Mouse (Mus musculus) heart, adult 18-20 months (tissue): Measurements from ENCODE around the gene Hdac6. TPM values are rescaled to one million over a fixed set of nuclear protein-coding genes. Genes with fewer than 3 reads are reported as not detected.
A peak's percentile ranks its signal among the peaks of the same experiment; 100 is the strongest.
"Not testable (repeated sequence)": the region's sequence is repeated elsewhere in the genome, so short reads cannot be mapped to it uniquely, and the experiment has no call there.

Experiments used
- DNase-seq, 2 experiments: peaks; one replicate each; pipeline ENCODE4 v3.0.0; 2021 to 2022; ENCODE audit warnings: mixed read lengths in 1 of 2
- total RNA-seq, 2 experiments: library from RNA; stranded (reverse); gene quantifications; 2 replicates each; pipeline ENCODE4 v1.2.3; 2021

The Hdac6 gene
- total RNA-seq, 2 experiments from 2014 or later: 10.4 to 11.3 TPM

- no peak for DNase-seq
Measured at GRCm38 (mm10) chrX:7919601-7920383, 27.9 kb downstream of the Hdac6 start, which contains the start of gene Pcsk1n. Pcsk1n (plus strand) TSS chrX:7919822.

GRCm38 (mm10) chrX:7917960-7918359, 29.7 kb downstream of the Hdac6 start:
- not testable (repeated sequence) for DNase-seq

DNA sequence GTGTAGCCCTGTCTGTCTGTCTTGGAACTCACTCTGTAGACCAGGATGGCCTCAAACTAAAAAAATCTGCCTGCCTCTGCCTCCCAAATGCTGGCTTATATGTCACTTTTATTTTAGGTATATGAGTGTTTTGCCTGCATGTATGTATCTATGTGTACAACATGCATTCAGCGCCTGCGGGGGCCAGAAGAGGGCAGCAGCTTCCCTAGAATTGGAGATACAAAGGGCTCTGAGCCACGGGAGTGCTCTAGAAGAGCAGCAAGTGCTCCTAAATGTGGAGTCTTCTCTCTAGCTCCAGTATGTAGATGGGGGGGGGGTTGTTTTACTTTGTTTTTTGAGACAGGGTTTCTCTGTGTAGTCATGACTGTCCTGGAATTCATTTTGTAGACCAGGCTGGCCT, 32.0 kb downstream of the Hdac6 start:
- DNase-seq: peak in 1 of 2 experiments; percentile 28

GRCm38 (mm10) chrX:7910473-7910872, 37.2 kb downstream of the Hdac6 start:
- DNase-seq: no peak

- not testable (repeated sequence) for DNase-seq
Measured at GRCm38 (mm10) chrX:7909242-7909641, 38.4 kb downstream of the Hdac6 start, which contains the start of gene Gm10490. Gm10490 (plus strand) TSS chrX:7909542.

GRCm38 (mm10) chrX:7907735-7908134, 40.0 kb downstream of the Hdac6 start, which contains the start of gene Gm10491:
Gm10491 (minus strand) TSS chrX:7907835.
- no peak for DNase-seq

DNA sequence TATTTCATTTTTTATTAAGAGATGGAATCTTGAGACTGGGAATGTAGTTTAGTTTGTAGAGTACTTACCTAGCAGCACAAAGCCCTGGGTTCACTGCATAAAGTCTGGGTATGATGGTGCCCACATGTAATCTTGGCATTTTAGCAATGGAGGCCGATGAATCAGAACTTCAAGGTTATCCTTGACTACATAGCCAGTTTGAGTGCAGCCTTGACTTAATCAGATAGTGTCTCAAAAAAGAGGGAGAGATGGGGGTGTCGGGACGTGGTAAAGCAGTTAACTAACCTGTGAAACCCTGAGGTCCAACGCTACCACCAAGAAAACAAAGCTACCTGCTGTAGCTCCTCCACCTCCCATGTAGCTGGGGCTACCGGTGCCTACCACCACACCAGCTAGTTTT, 43.2 kb downstream of the Hdac6 start:
- DNase-seq: no peak

- peak; percentile 88 to 94 for DNase-seq
Measured at GRCm38 (mm10) chrX:7898880-7899874, 48.5 kb downstream of the Hdac6 start, which contains the start of the genes Pqbp1 and Timm17b. Pqbp1 (minus strand) TSS chrX:7899269. Timm17b (plus strand) TSS chrX:7899357.

GRCm38 (mm10) chrX:7898211-7898610, 49.5 kb downstream of the Hdac6 start:
- DNase-seq: no peak

- DNase-seq: peak; percentile 94 to 95
Measured at GRCm38 (mm10) chrX:7883841-7884567, 63.7 kb downstream of the Hdac6 start, which contains the start of gene Slc35a2. Slc35a2 (plus strand) TSS chrX:7884028.

Other genes with a start within 250 kb of the Hdac6 start
- gene Wdr45, start 233.6 kb downstream of the Hdac6 start, total RNA-seq: 10 to 100 TPM; 29.9 to 51.4 TPM
- gene Gm45208, start 225.6 kb downstream of the Hdac6 start, total RNA-seq: not detected
- gene Praf2, start 219.4 kb downstream of the Hdac6 start, total RNA-seq: 1 to 10 TPM; 5.1 to 5.3 TPM
- under 1 TPM; 0.59 to 0.67 TPM for gene Ccdc120, start 197.0 kb downstream of the Hdac6 start, total RNA-seq
- 10 to 100 TPM; 12.6 to 13.0 TPM for gene Tfe3, start 185.3 kb downstream of the Hdac6 start, total RNA-seq
- gene Gripap1, start 158.1 kb downstream of the Hdac6 start, total RNA-seq: 10 to 100 TPM; 20.5 to 22.9 TPM
- under 1 TPM; 0.15 to 0.57 TPM for gene Kcnd1, start 125.6 kb downstream of the Hdac6 start, total RNA-seq
- 10 to 100 TPM; 19.3 to 23.4 TPM for gene Otud5, start 106.5 kb downstream of the Hdac6 start, total RNA-seq
- 1 to 10 TPM; 2.2 to 4.3 TPM for gene Pim2, start 69.6 kb downstream of the Hdac6 start, total RNA-seq
- gene Slc35a2, start 63.9 kb downstream of the Hdac6 start, total RNA-seq: 10 to 100 TPM; 10.6 to 17.3 TPM
- 10 to 100 TPM; 21.3 to 23.5 TPM for gene Pqbp1, start 48.6 kb downstream of the Hdac6 start, total RNA-seq
- gene Timm17b, start 48.5 kb downstream of the Hdac6 start, total RNA-seq: 10 to 100 TPM; 47.2 to 49.7 TPM
- gene Gm10491, start 40.1 kb downstream of the Hdac6 start, total RNA-seq: not detected
- not detected for gene Gm10490, start 38.3 kb downstream of the Hdac6 start, total RNA-seq
- under 1 TPM in 1 of 2 experiments, not detected in 1; 0.12 TPM for gene Pcsk1n, start 28.1 kb downstream of the Hdac6 start, total RNA-seq
- gene Eras, start 19.3 kb downstream of the Hdac6 start, total RNA-seq: not detected
- not detected for gene Gata1, start 30.2 kb upstream of the Hdac6 start, total RNA-seq
- not detected for gene Glod5, start 70.6 kb upstream of the Hdac6 start, total RNA-seq
- 1 to 10 TPM; 4.0 to 4.5 TPM for gene Suv39h1, start 126.9 kb upstream of the Hdac6 start, total RNA-seq
- 1 to 10 TPM; 1.5 to 3.5 TPM for gene Was, start 142.6 kb upstream of the Hdac6 start, total RNA-seq
- gene Wdr13, start 185.0 kb upstream of the Hdac6 start, total RNA-seq: 10 to 100 TPM; 34.0 to 39.1 TPM
- gene Rbm3, start 198.0 kb upstream of the Hdac6 start, total RNA-seq: 10 to 100 TPM; 49.9 to 88.3 TPM
- gene Tbc1d25, start 228.3 kb upstream of the Hdac6 start, total RNA-seq: 1 to 10 TPM; 4.0 to 4.3 TPM
- gene Ebp, start 245.6 kb upstream of the Hdac6 start, total RNA-seq: 10 to 100 TPM; 17.7 to 20.0 TPM